Mouse (Mus musculus) left cerebral cortex, adult 11 months (tissue): ENCODE measurements at regions not wholly inside any gene's neighbourhood (a gene's known extent, or its start where the extent isn't known, plus 50 kb on each side); places are given as distances from the start of the nearest gene placed in this dataset.

Experiments used
- DNase-seq: peaks from one replicate; pipeline ENCODE4 v3.0.0; 2022; ENCODE audit warnings: low spot score

- no peak for DNase-seq
Observed at GRCm38 (mm10) chr4:12263197-12263596, 91.4 kb upstream of the Fam92a start.

- DNase-seq, result no peak
Observed at GRCm38 (mm10) chr4:12247994-12248393, 76.2 kb upstream of the Fam92a start.

GRCm38 (mm10) chr4:12246595-12246994 is 74.8 kb upstream of the Fam92a start:
- no peak for DNase-seq

GRCm38 (mm10) chr4:12240941-12241571 is 69.2 kb upstream of the Fam92a start:
- DNase-seq, result peak; percentile 30

GRCm38 (mm10) chr4:12230731-12231130 is 58.9 kb upstream of the Fam92a start:
- no peak for DNase-seq
